Comparison of ENCODE assay signal across 9 mouse cellular contexts in the genomic region with DNA sequence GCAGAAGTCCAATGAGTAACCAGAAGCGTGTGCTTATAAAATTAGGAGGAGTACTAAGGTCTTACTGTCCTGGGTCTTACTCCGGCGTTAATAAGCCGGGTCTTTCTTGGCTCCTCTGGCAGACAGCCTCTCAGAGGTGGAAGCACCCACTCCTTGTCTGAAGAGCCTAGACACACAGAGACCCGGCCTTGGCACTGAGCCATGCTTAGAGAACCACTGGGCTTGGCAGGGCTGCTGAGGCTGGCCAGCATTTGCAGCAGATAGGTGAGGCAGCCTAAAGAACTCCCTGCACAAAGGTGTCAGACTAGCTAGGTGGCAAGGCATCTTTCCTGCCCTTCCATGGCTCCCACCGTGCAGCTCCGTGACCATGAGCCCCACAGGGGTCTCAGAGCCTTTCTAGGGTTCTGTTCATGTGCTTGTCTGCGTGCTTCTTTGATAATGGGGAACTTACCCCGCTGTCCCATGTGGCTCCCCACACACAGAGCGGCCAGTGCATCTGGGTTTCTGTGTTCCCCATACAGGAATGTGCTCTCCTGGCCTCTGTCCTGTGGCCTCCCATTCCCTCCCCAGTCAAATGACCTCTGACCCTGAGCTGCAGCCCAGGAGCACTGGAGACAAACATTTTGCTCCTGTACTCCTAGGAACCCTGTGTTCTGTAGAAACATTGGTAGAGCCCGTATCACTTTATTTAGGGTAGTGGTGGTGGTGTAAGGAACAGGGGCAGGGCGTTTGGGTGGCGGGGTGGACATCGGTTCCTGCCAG. TPM values are rescaled to one million over a fixed set of nuclear protein-coding genes. Genes with fewer than 3 reads are reported as not detected.
A peak's percentile ranks its signal among the peaks of the same experiment; 100 is the strongest.
DNase-seq lines count a peak whose midpoint lies in the region; ATAC-seq lines count a peak whose summit lies in the region.
"Had no signal": no experiment of that assay in that cellular context is flagged by ENCODE, and none has a peak within 500 bp of the region (broad histone marks: within the 10 kb centered on the region; RNA-seq: fewer than 3 reads in every experiment).

No protein-coding gene starts in this region.

- peaks cover 89% of the 10 kb centered on the region for H3K4me1 ChIP-seq in hindbrain, embryonic 10.5 days (replicated peaks)
- no peaks in the 10 kb centered on the region; the same call in 1 of the 2 replicates for H3K4me1 ChIP-seq in hindbrain, embryonic 11.5 days (replicated peaks; ENCODE audit: control insufficient read depth, insufficient read depth, low read length)
- H3K4me1 ChIP-seq in heart, embryonic 15.5 days (replicated peaks), result peaks cover 60% of the 10 kb centered on the region
- H3K4me1 ChIP-seq in limb, embryonic 10.5 days, result peaks cover 70% of the 10 kb centered on the region
- H3K4me1 ChIP-seq in midbrain, embryonic 16.5 days (ENCODE audit: control insufficient read depth, insufficient read depth, low read length), result peaks cover 19% of the 10 kb centered on the region

- no peaks in the 10 kb centered on the region for H3K27me3 ChIP-seq in hindbrain, embryonic 10.5 days (ENCODE audit: insufficient read depth, poor library complexity, severe bottlenecking)
- H3K27me3 ChIP-seq in hindbrain, embryonic 11.5 days (ENCODE audit: control insufficient read depth, insufficient read depth, low read length), result no peaks in the 10 kb centered on the region
- no peaks in the 10 kb centered on the region for H3K27me3 ChIP-seq in heart, embryonic 15.5 days
- no peaks in the 10 kb centered on the region for H3K27me3 ChIP-seq in limb, embryonic 10.5 days (ENCODE audit: low read depth, poor library complexity, severe bottlenecking)
- no peaks in the 10 kb centered on the region for H3K27me3 ChIP-seq in midbrain, embryonic 16.5 days (ENCODE audit: control insufficient read depth, insufficient read depth, low read depth, low read length)
- H3K27me3 ChIP-seq: neural tube, embryonic 12.5 days had no signal

- WGBS in hindbrain, embryonic 10.5 days, result 79% methylated on average over 14 of the region's 14 CpGs
- WGBS in hindbrain, embryonic 11.5 days, result 78% methylated on average over 14 of the region's 14 CpGs
- 57% methylated on average over 14 of the region's 14 CpGs for WGBS in heart, embryonic 15.5 days
- 83% methylated on average over 14 of the region's 14 CpGs for WGBS in limb, embryonic 10.5 days
- WGBS in midbrain, embryonic 16.5 days, result 72% methylated on average over 14 of the region's 14 CpGs

- no peaks in the 10 kb centered on the region; the same call in 1 of the 2 replicates for H3K36me3 ChIP-seq in hindbrain, embryonic 10.5 days
- H3K36me3 ChIP-seq in hindbrain, embryonic 11.5 days (ENCODE audit: control insufficient read depth, insufficient read depth, low read length), result no peaks in the 10 kb centered on the region
- no peaks in the 10 kb centered on the region for H3K36me3 ChIP-seq in heart, embryonic 15.5 days
- H3K36me3 ChIP-seq in limb, embryonic 10.5 days, result peaks cover 14% of the 10 kb centered on the region
- H3K36me3 ChIP-seq in midbrain, embryonic 16.5 days (ENCODE audit: control insufficient read depth, insufficient read depth, low read length), result no peaks in the 10 kb centered on the region

- DNase-seq in hindbrain, embryonic 10.5 days (ENCODE audit: low spot score), result no peak
- no peak for DNase-seq in hindbrain, embryonic 11.5 days (ENCODE audit: low spot score)
- no peak for DNase-seq in limb, embryonic 10.5 days (ENCODE audit: low spot score)
- no peak for DNase-seq in B cell, adult 2 months
- no peak for DNase-seq in layer of hippocampus, postnatal 36 days

- no peak overlapping the region for H3K9ac ChIP-seq in hindbrain, embryonic 11.5 days (ENCODE audit: low read depth, low read length)
- no peak overlapping the region for H3K9ac ChIP-seq in heart, embryonic 15.5 days
- no peak overlapping the region; the same call in 1 of the 2 replicates for H3K9ac ChIP-seq in midbrain, embryonic 16.5 days (ENCODE audit: low read depth, low read length)
- H3K9ac ChIP-seq: neural tube, embryonic 12.5 days had no signal

- no peaks in the 10 kb centered on the region for H3K9me3 ChIP-seq in hindbrain, embryonic 10.5 days
- no peaks in the 10 kb centered on the region for H3K9me3 ChIP-seq in hindbrain, embryonic 11.5 days (ENCODE audit: control insufficient read depth, low read length)
- H3K9me3 ChIP-seq in heart, embryonic 15.5 days (replicated peaks), result no peaks in the 10 kb centered on the region
- no peaks in the 10 kb centered on the region for H3K9me3 ChIP-seq in limb, embryonic 10.5 days (replicated peaks)
- H3K9me3 ChIP-seq in midbrain, embryonic 16.5 days (replicated peaks; ENCODE audit: control insufficient read depth, low read length, poor library complexity, severe bottlenecking), result no peaks in the 10 kb centered on the region
- H3K9me3 ChIP-seq: neural tube, embryonic 12.5 days had no signal

- no peak overlapping the region for H3K4me3 ChIP-seq in hindbrain, embryonic 10.5 days
- no peak overlapping the region for H3K4me3 ChIP-seq in hindbrain, embryonic 11.5 days (ENCODE audit: low read depth, low read length)
- H3K4me3 ChIP-seq in heart, embryonic 15.5 days, result no peak overlapping the region
- H3K4me3 ChIP-seq in limb, embryonic 10.5 days, result no peak overlapping the region
- no peak overlapping the region for H3K4me3 ChIP-seq in midbrain, embryonic 16.5 days (ENCODE audit: low read depth, low read length)
- H3K4me3 ChIP-seq: neural tube, embryonic 12.5 days had no signal

- peak overlapping the region; percentile 69 for H3K27ac ChIP-seq in hindbrain, embryonic 10.5 days
- no peak overlapping the region for H3K27ac ChIP-seq in hindbrain, embryonic 11.5 days (ENCODE audit: low read depth, low read length)
- H3K27ac ChIP-seq in heart, embryonic 15.5 days, result peak overlapping the region; percentile 67
- peak overlapping the region; percentile 43 for H3K27ac ChIP-seq in limb, embryonic 10.5 days
- 0 out of 2 replicates have a peak overlapping the region, but pooled peaks have one; percentile 36 for H3K27ac ChIP-seq in midbrain, embryonic 16.5 days (ENCODE audit: low read length)
- H3K27ac ChIP-seq: neural tube, embryonic 12.5 days had no signal

- H3K4me2 ChIP-seq in hindbrain, embryonic 11.5 days (replicated peaks; ENCODE audit: low read depth, low read length), result no peak overlapping the region
- no peak overlapping the region for H3K4me2 ChIP-seq in heart, embryonic 15.5 days
- H3K4me2 ChIP-seq in midbrain, embryonic 16.5 days (ENCODE audit: low read length), result no peak overlapping the region
- H3K4me2 ChIP-seq: neural tube, embryonic 12.5 days had no signal

- ATAC-seq in hindbrain, embryonic 11.5 days (ENCODE audit: low FRiP score), result no peak
- 0 out of 2 replicates have a peak, but pooled peaks have one; percentile 50 for ATAC-seq in heart, embryonic 15.5 days (replicated peaks; ENCODE audit: insufficient number of reproducible peaks, insufficient read depth, low FRiP score, low read depth)
- no peak for ATAC-seq in midbrain, embryonic 16.5 days
- no peak for ATAC-seq in erythroid progenitor cell, adult 5-6 weeks (replicated peaks; ENCODE audit: low FRiP score, poor library complexity, severe bottlenecking)

RNA-seq across cellular contexts. Expression of a gene that starts 54.1 kb away (rescaled TPM):
- polyA plus RNA-seq in hindbrain, embryonic 10.5 days (2016; fragmentation: Nextera tagmentation; extraction: Ambion mirVana), result 1.1 and 2.8 TPM in 2 replicates
- polyA plus RNA-seq in hindbrain, embryonic 11.5 days (2014; fragmentation: Nextera tagmentation; extraction: Ambion mirVana), result 0.99 and 1.3 TPM in 2 replicates
- 0.34 and 0.80 TPM in 2 replicates for polyA plus RNA-seq in heart, embryonic 15.5 days (2015; fragmentation: Nextera tagmentation; extraction: Ambion mirVana)
- polyA plus RNA-seq in limb, embryonic 10.5 days (2016; fragmentation: Nextera tagmentation; extraction: Ambion mirVana), result 0.97 and 1.1 TPM in 2 replicates
- 2.0 TPM in 2 replicates for polyA plus RNA-seq in midbrain, embryonic 16.5 days (2015; fragmentation: Nextera tagmentation; extraction: Ambion mirVana)
- total RNA-seq in erythroid progenitor cell, adult 5-6 weeks (2015; ENCODE audit: low replicate concordance), result not detected in 2 replicates
- not detected in 2 replicates for total RNA-seq in erythroid progenitor cell, adult 5-6 weeks (2017; ENCODE audit: low replicate concordance)
- 1 to 10 TPM; 1.0 to 1.5 TPM for total RNA-seq in layer of hippocampus, postnatal 36 days (2021)
